Mouse (Mus musculus) adrenal gland, postnatal 36 days (tissue): ENCODE measurements around the gene Pitpnm1. TPM values are rescaled to one million over a fixed set of nuclear protein-coding genes. Genes with fewer than 3 reads are reported as not detected.

ENCODE experiments used
- DNase-seq, 2 experiments: peaks; one replicate each; pipeline ENCODE4 v3.0.0; 2021; ENCODE audit warnings: mixed read lengths in 1 of 2
- total RNA-seq, 2 experiments: library from RNA; stranded (reverse); gene quantifications; 2 replicates each; pipeline ENCODE4 v1.2.3; 2021

Gene Pitpnm1
- total RNA-seq, 2 experiments from 2014 or later: 59.7 to 158 TPM

DNA sequence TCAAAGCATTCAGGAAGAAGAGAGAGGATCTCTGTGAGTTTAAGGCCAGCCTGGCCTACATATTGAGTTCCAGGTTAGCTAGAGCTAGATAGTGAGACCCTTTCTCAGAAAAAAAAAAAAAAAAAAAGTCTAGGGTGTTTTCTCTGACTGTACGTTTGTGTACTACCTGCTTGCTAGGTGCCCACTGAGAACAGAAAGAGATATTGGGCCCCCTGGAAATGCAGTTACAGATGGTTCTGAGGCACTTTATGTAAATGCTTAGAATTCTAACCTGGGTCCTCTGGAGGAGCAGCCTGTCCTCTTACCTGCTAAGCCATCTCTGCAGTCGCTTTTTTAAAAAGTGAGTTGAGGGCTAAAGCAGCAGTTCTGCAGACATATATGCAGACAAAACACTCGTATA is 4.0 kb upstream of the Pitpnm1 start:
- DNase-seq: no peak

DNA sequence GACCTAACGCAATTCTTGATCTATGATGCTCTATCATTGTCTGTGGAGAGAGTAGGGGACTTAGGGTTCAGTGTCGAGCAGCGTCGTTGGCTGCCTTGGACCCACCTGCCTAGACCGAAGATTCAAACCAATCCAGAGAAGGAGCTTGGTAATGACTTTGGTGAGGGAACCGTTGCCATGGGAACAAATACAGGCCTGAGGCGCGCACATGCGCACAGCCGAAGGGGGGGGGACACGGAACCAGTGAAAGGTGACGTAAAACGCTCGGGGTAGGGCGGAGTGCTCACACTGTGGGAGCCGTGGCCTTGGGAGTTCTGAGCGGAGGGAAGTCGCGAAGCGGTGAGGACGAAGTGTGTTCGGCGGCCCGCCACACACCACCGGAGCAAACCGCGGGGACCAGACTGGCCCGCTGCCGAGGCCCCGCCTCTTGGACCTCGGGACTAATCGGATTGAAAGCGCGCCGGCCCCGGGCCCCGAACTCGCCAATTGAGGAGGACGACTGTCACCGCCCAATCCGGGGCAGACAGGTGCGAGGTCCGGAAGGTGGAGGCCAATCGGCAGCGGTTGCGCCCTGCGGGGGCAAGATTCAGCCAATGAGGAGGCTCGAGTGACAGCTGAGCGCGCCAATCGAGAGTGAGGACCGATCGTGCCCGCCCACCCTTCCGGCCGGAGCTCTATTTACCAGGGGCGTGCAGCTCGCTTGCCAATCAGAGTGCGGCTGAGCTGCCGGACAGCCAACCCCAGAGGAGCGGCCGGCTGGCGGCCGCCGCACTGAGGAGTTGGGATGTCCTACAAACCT is 3.0 kb upstream of the Pitpnm1 start, which contains the start of gene Cdk2ap2:
Gene Cdk2ap2, plus strand, starts transcription at position 541 of the 799 bp plus-strand sequence.
- peak; percentile 99 for DNase-seq

DNA sequence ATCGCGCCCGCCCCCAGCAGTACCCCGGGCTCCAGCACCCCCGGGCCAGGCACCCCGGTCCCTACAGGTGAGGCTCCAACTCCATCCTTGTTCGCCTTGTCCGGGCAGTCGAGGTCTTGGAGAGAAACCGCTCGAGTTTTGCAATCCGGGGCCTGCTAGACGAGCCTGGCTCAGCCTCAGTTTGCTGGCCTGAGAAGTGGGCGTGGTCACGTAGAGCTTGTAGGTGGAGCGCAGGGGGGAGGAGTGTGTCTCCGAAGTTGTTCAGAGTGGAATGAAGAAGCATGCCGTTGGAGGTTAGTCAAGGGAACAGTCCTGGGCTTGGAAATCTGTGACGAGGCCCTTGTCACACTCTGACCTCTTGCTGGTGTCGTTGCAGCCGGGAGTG is 2.4 kb upstream of the Pitpnm1 start:
- DNase-seq: peak; percentile 89 to 90

DNA sequence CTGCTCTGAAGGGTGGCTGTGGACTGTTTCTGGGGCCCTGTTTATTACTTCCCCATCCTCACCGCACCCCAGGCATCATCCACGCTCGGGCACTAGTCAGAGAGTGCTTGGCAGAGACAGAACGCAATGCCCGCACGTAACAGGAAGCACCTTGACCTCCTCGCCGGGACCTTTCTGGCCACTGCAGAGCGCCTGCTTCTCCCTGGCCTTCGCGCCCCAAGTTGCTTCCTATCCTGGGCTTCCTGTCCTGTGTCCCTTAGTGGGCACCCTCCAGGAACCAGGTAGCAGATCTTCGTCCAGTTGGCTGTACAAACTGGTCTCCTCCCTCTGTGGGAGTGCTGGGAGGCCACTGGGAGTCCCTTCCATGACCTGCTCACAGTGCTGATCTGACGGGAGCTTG is 1.4 kb upstream of the Pitpnm1 start:
- DNase-seq: peak; percentile 42 to 48

DNA sequence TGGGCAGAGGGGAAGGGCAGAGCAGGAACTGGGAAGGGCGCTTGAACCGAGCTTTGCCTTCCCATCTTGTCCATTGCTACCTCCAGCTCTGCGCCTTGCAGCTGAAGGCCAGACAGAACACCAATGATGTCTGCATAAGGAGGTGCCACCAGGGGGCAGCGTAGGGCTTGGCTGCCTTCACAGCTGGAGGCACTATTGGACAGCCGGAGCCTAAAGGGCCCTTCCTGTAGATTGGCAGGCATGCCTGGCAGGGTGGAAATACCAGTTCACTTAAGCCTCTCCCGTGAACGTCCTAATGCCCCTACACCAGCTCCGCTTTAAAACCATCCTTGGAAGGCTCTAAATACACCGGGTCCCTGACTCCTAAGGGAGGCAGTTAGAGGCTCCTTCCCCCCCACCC is 742 bp upstream of the Pitpnm1 start:
- DNase-seq: peak; percentile 95 to 98

DNA sequence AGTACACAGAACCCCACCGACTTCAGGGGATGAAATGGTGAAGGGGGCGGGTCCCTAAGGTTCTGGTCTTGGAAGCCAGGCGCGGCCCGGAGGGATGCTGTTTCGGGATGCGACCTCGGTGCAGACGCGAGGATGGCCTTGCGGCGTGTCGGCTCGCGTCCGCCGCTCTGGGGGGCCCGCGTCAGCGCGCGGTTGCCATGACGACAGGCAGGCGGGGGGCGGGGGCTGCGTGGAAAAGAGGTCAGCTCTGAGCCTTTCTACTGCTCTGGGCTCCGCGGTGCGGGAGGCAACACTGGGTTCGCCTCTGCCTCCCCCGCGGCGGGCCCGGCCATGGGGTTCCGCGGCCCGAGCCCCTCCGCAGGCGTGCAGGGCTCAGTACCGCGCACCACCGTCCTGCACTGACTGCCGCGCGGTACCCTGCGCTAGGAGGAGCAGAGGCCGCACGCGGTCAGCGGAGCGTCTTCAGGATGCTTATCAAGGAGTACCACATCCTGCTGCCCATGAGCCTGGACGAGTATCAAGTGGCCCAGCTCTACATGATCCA is 992 bp downstream of the Pitpnm1 start:
- peak; percentile 72 to 73 for DNase-seq

DNA sequence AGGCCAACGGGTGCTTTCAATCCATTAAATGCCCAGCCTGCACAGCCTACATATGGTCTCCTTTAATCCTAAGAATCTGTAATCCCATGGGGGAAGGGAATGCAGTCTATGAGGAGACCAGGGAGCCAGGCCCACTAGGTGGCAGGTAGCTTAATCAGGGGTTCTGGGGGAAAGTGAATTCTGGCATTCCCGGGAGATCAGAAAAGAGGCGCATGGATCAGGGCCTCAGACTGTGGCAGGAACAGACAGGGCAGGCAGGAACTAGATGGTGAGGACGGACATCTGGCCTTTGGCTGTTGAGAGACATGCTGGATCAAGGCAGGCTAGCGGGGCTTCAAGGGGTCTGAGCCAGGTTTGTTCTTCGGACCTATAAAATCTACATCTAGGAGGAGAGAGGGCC is 1.7 kb downstream of the Pitpnm1 start:
- DNase-seq: no peak

DNA sequence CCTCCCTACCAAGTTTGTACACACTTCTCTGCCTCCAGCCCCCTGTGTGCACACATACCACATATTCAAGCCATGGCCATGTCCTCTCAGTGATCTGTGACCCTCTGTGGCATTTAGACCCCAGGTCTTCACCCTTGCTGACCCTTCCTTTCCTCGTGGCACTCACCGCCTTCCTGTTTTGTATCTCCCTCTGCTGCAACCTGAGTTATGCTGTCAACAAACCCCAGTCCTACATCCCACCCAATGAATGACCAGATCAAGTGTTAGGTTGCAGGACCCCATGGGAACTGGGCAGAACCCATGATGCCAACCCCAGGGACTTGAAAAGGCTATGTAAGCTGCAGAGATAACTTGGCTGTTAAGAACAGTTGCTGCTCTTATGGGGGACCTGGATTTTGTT is 2.3 kb downstream of the Pitpnm1 start:
- no peak for DNase-seq

DNA sequence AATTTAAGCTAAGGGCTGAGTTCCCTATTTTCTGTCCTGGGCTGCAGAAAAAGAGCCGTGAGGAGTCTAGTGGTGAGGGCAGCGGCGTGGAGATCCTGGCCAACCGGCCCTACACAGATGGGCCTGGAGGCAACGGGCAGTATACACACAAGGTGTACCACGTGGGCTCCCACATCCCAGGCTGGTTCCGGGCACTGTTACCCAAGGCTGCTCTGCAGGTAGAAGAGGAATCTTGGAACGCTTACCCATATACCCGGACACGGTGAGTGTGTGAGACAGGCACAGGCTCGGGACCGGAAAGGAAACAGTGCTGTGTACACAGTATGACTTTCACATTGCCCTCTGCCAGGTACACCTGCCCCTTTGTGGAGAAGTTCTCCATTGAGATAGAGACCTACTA is 2.8 kb downstream of the Pitpnm1 start:
- DNase-seq: no peak

DNA sequence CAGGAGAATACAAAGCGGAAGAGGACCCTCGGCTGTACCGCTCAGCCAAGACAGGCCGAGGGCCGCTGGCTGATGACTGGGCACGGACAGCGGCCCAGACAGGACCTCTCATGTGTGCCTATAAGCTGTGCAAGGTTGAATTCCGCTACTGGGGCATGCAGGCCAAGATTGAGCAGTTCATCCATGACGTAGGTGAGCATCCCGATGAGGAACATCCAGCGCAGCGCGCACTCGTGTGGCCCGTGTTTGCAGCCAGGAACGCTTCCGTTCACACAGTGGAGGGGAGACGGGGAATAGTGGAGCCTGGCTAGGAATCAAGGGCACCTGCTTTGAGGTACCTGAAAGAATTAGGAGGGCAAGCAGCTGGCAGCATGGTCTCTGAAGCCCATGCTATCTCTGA is 3.5 kb downstream of the Pitpnm1 start:
- no peak for DNase-seq

DNA sequence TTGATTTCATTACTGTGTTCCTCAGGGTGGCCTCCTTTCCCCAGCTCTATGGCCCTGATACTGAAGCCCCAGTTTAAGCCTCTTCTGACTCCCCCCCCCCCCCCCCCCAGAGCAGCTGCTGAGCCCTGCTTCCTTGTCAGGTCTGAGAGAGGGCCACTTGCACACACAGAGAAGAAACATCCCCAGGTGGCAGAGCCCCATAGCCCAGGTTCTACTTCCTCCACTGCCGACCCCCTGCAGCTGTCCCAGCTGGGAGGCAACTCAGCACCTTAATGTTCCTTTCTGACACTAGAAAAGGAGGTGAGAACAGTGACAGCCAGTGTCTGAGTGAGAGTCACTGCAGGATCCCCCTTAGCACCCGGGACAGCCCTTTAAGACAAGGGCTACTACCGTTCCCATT is 4.0 kb downstream of the Pitpnm1 start:
- DNase-seq: no peak

DNA sequence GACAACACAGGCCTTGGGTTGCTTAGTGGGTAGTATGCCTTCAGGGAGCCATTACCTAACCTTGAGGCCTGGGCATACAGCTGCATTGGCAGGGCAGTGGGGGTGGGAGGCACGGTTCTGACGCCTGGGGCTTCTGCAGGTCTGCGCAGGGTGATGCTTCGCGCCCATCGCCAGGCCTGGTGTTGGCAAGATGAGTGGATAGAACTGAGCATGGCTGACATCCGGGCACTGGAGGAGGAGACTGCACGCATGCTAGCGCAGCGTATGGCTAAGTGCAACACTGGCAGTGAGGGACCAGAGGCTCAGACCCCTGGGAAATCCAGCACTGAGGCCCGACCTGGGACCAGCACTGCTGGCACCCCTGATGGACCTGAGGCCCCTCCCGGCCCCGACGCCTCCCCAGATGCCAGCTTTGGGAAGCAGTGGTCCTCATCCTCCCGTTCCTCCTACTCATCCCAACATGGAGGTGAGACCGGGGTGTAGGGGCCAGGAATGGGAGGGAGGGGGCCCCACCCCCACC is 4.9 kb downstream of the Pitpnm1 start:
- DNase-seq: no peak

DNA sequence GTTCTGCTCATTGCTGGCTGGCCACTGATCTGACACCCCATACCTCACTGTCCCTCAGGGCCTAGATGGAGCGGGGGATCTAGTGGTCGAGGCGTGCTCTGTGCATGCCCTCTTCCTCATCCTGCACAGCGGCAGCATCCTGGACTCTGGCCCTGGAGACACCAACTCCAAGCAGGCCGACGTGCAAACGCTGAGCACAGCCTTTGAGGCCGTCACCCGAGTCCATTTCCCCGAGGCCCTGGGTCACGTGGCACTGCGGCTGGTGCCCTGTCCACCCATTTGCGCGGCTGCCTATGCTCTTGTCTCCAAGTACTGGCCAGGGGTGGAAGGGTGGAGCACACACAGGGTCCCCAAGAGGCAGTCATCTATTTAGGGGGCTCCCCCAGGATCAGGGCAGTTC is 6.9 kb downstream of the Pitpnm1 start:
- no peak for DNase-seq

DNA sequence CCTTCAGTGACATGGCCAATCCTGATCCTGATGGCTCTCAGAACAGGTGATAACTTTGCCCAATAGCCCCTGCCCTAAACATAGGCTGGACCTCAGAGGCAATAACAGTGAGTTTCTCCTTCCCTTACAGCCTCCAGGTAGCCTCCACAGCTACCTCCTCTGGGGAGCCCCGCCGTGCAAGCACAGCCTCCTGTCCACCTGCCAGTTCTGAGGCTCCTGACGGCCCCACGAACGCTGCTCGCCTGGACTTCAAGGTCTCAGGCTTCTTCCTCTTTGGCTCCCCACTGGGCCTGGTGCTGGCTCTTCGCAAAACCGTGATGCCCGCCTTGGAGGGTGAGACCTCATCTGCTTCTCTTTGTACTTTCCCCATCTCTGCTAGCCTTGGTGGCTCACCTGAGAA is 8.7 kb downstream of the Pitpnm1 start:
- DNase-seq: no peak

DNA sequence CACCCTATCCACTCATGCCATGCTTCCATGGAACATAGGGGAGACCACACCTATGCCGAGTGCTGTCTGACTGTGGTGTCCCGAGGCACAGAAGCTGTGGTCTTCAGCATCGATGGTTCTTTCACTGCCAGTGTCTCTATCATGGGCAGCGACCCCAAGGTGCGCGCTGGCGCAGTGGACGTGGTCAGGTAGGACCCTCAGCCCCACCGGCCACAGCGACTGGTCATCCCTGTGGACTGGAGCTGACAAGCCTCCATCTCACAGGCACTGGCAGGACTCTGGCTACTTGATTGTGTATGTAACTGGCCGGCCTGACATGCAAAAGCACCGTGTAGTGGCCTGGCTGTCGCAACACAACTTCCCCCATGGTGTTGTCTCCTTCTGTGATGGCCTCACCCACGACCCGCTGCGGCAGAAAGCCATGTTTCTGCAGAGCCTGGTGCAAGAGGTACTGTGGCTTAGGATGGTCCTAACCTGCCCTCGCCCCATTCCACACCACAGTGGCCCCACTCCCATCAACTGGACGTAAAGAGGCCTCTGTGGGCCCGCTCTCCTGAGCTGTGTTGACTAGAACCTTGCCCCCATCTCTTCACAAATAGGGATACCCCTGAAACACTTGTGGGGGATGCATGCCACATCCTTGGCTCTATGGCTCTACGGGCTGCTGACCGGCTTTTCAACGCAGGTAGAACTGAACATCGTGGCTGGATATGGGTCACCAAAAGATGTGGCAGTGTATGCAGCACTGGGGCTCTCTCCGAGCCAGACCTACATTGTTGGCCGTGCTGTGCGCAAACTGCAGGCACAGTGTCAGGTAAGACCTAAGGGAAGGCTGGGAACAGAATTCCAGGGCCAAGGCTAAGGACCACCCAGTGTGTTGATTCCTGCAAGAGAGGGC is 12.5 kb downstream of the Pitpnm1 start:
- no peak for DNase-seq

DNA sequence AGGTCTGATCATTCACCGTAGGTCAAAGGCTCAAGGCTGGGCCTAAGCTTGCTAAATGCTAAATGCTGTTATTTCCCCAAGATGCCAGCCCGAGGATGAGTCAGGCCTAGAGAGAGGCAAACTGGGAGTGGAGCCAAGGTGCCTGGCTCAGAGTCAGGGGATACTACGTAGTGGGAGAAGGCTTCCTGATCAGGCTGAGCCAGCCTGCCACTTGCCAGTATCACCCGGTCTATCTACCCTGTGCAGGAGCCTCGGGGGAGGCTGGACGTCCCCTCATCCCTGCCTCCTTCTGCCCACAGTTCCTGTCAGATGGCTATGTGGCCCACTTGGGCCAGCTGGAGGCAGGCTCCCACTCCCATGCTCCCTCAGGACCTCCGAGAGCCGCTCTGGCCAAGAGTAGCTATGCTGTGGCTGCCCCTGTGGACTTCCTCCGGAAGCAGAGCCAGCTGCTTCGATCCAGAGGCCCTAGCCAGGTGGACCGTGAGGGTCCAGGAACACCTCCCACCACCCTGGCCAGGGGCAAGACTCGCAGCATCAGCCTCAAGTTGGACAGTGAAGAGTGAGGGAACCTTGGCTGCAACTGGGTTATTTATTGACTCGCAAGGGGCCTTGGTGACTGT is 13.5 kb downstream of the Pitpnm1 start:
- peak; percentile 97 to 99 for DNase-seq

DNA sequence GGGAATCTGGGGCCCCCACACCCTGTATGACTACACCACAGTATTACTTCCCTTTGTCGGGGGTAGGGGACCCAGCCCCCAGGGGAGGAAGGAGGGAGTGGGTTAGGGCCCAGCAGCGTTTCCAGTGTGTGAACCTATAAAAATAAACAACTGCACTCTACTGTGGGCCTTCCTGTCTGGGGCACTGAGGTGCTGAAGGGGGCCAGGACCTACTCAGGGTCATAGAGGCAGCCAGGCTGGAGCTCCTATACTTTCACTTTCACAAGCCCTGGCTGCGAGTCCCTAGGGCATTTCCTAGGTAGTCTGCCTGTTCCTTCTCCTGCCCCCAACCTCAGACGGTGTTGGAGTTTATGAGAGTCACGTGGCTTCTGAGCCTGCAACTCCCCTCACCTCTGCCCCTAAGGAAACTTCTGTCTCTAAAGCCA is 14.0 kb downstream of the Pitpnm1 start:
- peak; percentile 56 to 60 for DNase-seq

DNA sequence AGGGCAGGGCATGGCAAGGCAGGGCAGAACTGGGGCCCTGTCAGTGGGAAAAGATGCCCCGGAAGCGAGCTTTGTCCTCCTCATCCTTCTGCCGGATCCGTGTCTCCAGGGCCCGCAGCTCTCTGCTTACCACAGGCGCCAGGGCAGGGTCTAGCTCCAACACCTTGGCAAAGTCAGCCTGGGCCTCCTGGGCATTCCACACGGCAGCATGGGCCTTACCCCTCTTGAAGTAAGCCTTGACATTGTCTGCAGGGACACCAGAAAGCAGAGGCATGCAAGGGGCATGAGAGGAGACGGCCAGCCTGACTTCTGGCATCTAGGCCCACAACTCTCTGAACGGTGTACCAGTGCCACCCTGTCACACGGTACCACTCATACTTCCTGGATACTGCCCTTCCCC is 14.8 kb downstream of the Pitpnm1 start:
- no peak for DNase-seq

DNA sequence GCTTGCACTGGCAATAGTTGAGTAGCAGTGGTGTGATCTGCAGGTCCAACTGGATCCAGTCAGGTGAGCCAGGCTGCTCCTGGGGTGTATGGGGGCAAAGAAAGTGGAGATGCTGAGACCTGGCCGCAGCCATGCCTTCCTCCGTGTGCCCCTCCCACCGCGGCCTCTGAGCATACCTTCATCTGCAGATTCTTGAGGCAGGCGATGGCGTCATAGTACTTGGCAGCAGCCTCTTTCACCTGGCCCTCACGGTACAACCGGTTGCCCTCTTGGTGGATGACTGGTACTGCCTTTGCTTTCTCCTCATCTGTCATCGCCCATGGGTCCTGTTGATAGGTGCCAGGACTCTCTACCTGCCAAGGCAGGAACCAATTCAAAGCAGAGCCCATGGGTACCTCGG is 15.3 kb downstream of the Pitpnm1 start:
- no peak for DNase-seq

DNA sequence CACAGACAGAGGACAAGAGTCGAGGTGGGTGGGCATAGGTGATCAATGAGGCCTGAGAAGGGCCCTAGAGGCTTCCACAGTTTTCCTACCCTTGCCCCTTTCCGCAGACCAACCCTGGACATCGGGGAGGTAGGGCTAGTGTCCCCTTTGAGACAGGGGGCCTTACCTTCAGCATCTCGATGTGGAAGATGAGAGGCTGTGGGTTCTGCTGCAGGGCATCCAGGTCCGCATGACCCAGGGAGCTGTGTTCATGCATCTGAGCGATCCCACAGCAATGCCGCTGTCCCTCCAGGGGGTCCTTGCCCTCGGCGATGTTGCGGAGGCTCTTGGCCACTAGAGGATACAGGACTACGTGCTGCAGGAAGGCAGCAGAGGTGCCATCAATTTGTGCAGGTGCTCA is 16.0 kb downstream of the Pitpnm1 start:
- DNase-seq: no peak

DNA sequence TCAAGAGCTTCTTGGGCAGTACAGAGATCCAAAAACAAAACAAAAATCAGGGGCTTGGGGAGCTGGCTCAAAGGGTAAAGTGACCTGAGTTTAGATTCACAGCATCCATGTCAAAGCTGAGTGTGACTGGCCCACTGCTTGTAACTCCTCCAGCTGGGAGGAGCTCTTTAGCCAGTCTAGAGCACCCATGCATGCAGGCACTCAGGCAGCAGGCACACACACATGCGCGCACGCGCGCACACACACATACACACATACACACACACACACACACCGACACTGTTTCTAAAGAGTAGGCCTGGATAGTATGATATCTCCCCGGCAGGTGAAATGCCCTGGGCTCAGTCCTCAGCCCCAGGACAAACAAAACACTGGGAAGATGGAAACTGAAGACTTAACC is 17.2 kb downstream of the Pitpnm1 start:
- DNase-seq: no peak

DNA sequence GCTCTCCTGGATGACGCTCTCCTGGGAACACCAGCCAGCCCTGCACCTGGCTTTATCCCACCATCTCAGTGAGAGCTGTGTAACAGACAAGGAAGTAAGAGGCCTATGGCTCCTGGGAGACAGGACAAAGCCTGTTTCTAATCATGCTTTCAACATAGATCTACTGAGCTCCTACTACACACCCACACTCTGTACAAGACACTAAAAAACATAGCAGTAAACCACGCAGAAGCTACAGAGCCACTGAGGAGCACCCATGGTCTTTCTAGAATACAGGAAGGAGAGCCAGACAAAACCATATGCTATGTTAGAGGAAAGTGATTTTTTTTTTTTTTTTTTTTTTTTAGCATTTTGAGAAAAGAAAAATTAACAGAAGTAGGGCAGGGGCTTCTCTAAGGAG is 18.6 kb downstream of the Pitpnm1 start:
- no peak for DNase-seq
